Mouse (Mus musculus): ENCODE measurements around the gene Adamts15. TPM values are rescaled to one million over a fixed set of nuclear protein-coding genes. Genes with fewer than 3 reads are reported as not detected.

Adamts15 gene
- polyA plus RNA-seq, 2 experiments: 0.33 to 0.38 TPM

DNA sequence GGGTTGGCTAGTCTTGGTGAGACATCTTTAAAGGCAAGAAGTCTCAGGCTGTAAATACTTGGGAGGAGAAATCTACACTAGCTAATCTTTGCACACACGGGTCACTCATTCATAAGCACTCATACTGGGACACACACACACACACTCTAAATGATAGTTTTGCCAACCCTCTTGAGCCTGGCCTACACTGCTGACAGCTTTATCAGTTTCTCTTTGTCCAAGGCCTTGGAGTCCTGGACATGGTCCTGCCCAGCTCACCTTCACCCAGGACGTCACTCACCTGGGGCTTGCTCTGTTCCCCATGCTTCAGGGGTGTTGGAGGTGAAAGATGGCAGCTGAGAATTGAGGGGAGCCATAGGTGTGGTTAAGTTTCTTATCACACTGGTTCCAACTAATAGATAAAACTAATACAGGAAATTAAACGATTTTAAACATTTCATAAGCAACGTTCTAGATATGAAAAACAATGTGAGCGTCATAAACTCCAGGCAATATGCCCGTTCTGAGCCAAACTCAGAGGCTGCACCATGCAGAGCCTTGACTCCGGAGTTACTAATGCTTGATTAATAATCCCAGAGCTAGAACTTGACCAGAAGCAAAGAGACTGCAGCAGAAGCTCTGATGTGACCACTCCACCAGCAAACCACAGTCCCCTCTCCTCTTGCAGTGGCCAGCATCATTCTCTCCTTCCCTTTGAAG is 42.9 kb downstream of the Adamts15 start:
- no peak for TF ChIP-seq EP300 (IDR thresholded peaks at IDR 0.05; ENCODE audit: low read depth)
- no peak for TF ChIP-seq CTCF (IDR thresholded peaks at IDR 0.05; ENCODE audit: low read depth)
- Histone ChIP-seq H3K27ac (no peak overlapping the region), H3K36me3 (replicated peaks; ENCODE audit: control insufficient read depth, insufficient read depth, low read depth) (no peaks in the 10 kb centered on the region), H3K4me1 (replicated peaks; ENCODE audit: control insufficient read depth in 2 of 2, insufficient read depth in 2 of 2, low read length in 1 of 2) (no peaks in the 10 kb centered on the region), H3K27me3 (ENCODE audit: control insufficient read depth, insufficient read depth, low read length) (no peaks in the 10 kb centered on the region), H3K9me3 (ENCODE audit: control insufficient read depth, low read length) (no peaks in the 10 kb centered on the region), H3K9ac (replicated peaks) (no peak overlapping the region), H3K4me2 (ENCODE audit: low read depth) (no peak overlapping the region), H3K4me3 (ENCODE audit: insufficient read depth in 1 of 2, low read depth in 2 of 2, low read length in 2 of 2) (no peak overlapping the region)
- ATAC-seq (ENCODE audit: insufficient read depth) (no peak), DNase-seq (ENCODE audit: low read depth in 3 of 3, low spot score in 3 of 3) (no peak)
- WGBS (ENCODE audit: insufficient replicate concordance): 52% methylated on average over 7 of the region's 7 CpGs

DNA sequence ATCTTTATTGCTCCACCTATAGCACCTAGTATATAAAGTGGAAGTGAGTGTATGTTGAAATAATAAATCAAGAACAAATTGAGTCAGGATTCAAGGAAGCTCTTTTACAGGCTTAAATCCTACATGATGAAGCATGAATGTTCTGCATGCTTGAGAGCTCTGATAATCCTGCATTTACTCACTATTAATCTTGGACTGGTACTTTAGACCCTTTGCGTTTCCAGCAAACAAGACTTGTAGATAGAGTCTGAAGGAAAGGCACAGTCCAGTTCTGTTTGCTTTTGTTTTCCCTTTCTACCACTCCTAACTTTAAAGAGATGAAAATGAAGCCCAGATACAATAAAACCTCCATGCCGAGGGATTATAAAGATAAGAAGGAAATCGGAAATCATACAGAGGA is 45.7 kb downstream of the Adamts15 start:
- H3K4me3 ChIP-seq (ENCODE audit: insufficient read depth in 1 of 2, low read depth in 2 of 2, low read length in 2 of 2): no peak overlapping the region
- 57% methylated on average over 3 of the region's 3 CpGs for WGBS (ENCODE audit: insufficient replicate concordance)
- no peak for TF ChIP-seq EP300 (IDR thresholded peaks at IDR 0.05; ENCODE audit: low read depth)
- TF ChIP-seq CTCF (IDR thresholded peaks at IDR 0.05; ENCODE audit: low read depth): no peak
- ATAC-seq (ENCODE audit: insufficient read depth) (no peak), DNase-seq (ENCODE audit: low read depth in 3 of 3, low spot score in 3 of 3) (no peak)
- no peaks in the 10 kb centered on the region for H3K36me3 ChIP-seq (replicated peaks; ENCODE audit: control insufficient read depth, insufficient read depth, low read depth)
- H3K9me3 ChIP-seq (ENCODE audit: control insufficient read depth, low read length): no peaks in the 10 kb centered on the region
- no peak overlapping the region for H3K27ac ChIP-seq
- no peak overlapping the region for H3K9ac ChIP-seq (replicated peaks)
- H3K4me1 ChIP-seq (replicated peaks; ENCODE audit: control insufficient read depth in 2 of 2, insufficient read depth in 2 of 2, low read length in 1 of 2): no peaks in the 10 kb centered on the region
- H3K27me3 ChIP-seq (ENCODE audit: control insufficient read depth, insufficient read depth, low read length): no peaks in the 10 kb centered on the region
- no peak overlapping the region for H3K4me2 ChIP-seq (ENCODE audit: low read depth)

DNA sequence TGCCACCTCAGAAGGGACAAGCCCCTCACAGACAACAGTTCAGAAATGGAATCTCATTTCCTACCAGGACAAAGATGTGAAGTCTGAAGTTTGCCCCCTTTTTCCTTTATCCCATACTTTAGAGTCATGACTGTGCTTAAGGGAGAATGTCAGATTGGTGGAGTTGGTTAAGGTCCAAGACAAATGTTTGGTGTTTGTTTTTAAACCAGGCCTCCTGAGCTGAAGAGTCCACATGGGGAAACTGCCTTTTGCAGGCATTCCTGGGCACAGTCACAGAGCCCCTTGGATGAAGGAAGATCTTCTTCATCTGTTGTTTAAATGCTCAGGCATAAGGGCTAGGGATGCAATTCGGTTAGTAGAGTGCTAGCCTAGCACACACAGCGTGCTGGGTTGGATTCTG is 66.4 kb downstream of the Adamts15 start:
- no peak overlapping the region for H3K4me2 ChIP-seq (ENCODE audit: low read depth)
- no peak overlapping the region for H3K4me3 ChIP-seq (ENCODE audit: insufficient read depth in 1 of 2, low read depth in 2 of 2, low read length in 2 of 2)
- H3K9ac ChIP-seq (replicated peaks): no peak overlapping the region
- no peak overlapping the region for H3K27ac ChIP-seq
- no peaks in the 10 kb centered on the region for H3K4me1 ChIP-seq (replicated peaks; ENCODE audit: control insufficient read depth in 2 of 2, insufficient read depth in 2 of 2, low read length in 1 of 2)
- TF ChIP-seq CTCF (IDR thresholded peaks at IDR 0.05; ENCODE audit: low read depth): no peak
- TF ChIP-seq EP300 (IDR thresholded peaks at IDR 0.05; ENCODE audit: low read depth): no peak
- H3K9me3 ChIP-seq (ENCODE audit: control insufficient read depth, low read length): no peaks in the 10 kb centered on the region
- no peak for DNase-seq (ENCODE audit: low read depth in 3 of 3, low spot score in 3 of 3)
- H3K36me3 ChIP-seq (replicated peaks; ENCODE audit: control insufficient read depth, insufficient read depth, low read depth): no peaks in the 10 kb centered on the region
- H3K27me3 ChIP-seq (ENCODE audit: control insufficient read depth, insufficient read depth, low read length): no peaks in the 10 kb centered on the region
- 44% methylated on average over 2 of the region's 2 CpGs for WGBS (ENCODE audit: insufficient replicate concordance)
- no peak for ATAC-seq (ENCODE audit: insufficient read depth)

DNA sequence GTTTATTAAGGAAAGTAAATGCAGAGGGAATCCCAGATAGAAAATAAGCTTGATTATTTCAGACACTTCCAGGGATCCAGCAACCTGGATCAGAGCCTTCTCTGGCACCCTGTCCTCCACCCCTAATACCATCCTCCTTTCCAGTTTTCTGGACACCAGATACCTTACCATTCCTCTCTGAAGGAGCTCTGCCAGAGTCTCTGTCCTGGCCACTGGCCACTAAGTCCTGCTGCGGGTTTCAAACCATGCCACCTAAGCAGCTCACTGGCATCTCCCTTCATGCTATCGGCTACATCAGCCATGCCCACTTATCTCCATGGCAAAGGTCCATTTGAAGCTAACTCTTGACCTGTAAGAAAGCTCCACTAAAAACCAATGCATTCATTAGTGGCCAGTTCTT is 70.4 kb downstream of the Adamts15 start:
- ATAC-seq (ENCODE audit: insufficient read depth) (no peak), DNase-seq (ENCODE audit: low read depth in 3 of 3, low spot score in 3 of 3) (no peak)
- TF ChIP-seq EP300 (IDR thresholded peaks at IDR 0.05; ENCODE audit: low read depth) (no peak), CTCF (IDR thresholded peaks at IDR 0.05; ENCODE audit: low read depth) (no peak)
- H3K27me3 ChIP-seq (ENCODE audit: control insufficient read depth, insufficient read depth, low read length): no peaks in the 10 kb centered on the region
- WGBS (ENCODE audit: insufficient replicate concordance): 62% methylated on average over 2 of the region's 2 CpGs
- no peaks in the 10 kb centered on the region for H3K4me1 ChIP-seq (replicated peaks; ENCODE audit: control insufficient read depth in 2 of 2, insufficient read depth in 2 of 2, low read length in 1 of 2)
- no peak overlapping the region for H3K4me2 ChIP-seq (ENCODE audit: low read depth)
- H3K9me3 ChIP-seq (ENCODE audit: control insufficient read depth, low read length): no peaks in the 10 kb centered on the region
- H3K27ac ChIP-seq: no peak overlapping the region
- H3K4me3 ChIP-seq (ENCODE audit: insufficient read depth in 1 of 2, low read depth in 2 of 2, low read length in 2 of 2): no peak overlapping the region
- no peak overlapping the region for H3K9ac ChIP-seq (replicated peaks)
- no peaks in the 10 kb centered on the region for H3K36me3 ChIP-seq (replicated peaks; ENCODE audit: control insufficient read depth, insufficient read depth, low read depth)

DNA sequence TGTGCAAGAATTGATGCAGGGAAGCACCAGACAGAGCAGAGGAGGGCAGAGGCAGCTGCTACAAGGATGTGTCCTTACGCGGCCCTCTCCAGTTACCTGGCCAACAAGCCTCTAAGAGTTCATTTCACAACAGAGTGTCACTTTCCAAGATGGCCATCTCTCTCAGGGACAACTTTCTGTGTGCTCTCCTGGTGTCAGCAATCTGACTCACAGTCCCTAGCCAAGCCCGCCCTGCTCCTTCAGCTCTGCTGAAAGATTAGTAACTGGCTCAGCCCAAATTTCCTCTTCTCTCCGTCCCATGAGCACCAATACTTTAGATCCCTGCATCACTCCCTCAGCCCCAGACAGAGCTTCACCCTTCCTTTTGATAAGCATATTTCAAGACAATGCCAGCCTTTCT is 72.3 kb downstream of the Adamts15 start:
- Histone ChIP-seq H3K27me3 (ENCODE audit: control insufficient read depth, insufficient read depth, low read length) (no peaks in the 10 kb centered on the region), H3K27ac (no peak overlapping the region), H3K9me3 (ENCODE audit: control insufficient read depth, low read length) (no peaks in the 10 kb centered on the region), H3K4me3 (ENCODE audit: insufficient read depth in 1 of 2, low read depth in 2 of 2, low read length in 2 of 2) (no peak overlapping the region), H3K4me1 (replicated peaks; ENCODE audit: control insufficient read depth in 2 of 2, insufficient read depth in 2 of 2, low read length in 1 of 2) (no peaks in the 10 kb centered on the region), H3K9ac (replicated peaks) (no peak overlapping the region), H3K4me2 (ENCODE audit: low read depth) (no peak overlapping the region), H3K36me3 (replicated peaks; ENCODE audit: control insufficient read depth, insufficient read depth, low read depth) (no peaks in the 10 kb centered on the region)
- DNase-seq (ENCODE audit: low read depth in 3 of 3, low spot score in 3 of 3) (no peak), ATAC-seq (ENCODE audit: insufficient read depth) (no peak)
- WGBS (ENCODE audit: insufficient replicate concordance): 65% methylated on average over 4 of the region's 4 CpGs
- no peak for TF ChIP-seq EP300 (IDR thresholded peaks at IDR 0.05; ENCODE audit: low read depth)
- TF ChIP-seq CTCF (IDR thresholded peaks at IDR 0.05; ENCODE audit: low read depth): no peak

All from liver, embryonic 14.5 days (tissue).